Mouse (Mus musculus) T-helper 2 cell (primary cell): ENCODE measurements around the gene Rtca.

Source experiments
- in situ Hi-C: fragments of 300-600 bp; cut with MboI, MseI; formaldehyde crosslinking; loops from one replicate; pipeline ENCODE4 v1.15.1; 2025; ENCODE audit warnings: high pct_unique_total_duplicates

Rtca gene

DNA sequence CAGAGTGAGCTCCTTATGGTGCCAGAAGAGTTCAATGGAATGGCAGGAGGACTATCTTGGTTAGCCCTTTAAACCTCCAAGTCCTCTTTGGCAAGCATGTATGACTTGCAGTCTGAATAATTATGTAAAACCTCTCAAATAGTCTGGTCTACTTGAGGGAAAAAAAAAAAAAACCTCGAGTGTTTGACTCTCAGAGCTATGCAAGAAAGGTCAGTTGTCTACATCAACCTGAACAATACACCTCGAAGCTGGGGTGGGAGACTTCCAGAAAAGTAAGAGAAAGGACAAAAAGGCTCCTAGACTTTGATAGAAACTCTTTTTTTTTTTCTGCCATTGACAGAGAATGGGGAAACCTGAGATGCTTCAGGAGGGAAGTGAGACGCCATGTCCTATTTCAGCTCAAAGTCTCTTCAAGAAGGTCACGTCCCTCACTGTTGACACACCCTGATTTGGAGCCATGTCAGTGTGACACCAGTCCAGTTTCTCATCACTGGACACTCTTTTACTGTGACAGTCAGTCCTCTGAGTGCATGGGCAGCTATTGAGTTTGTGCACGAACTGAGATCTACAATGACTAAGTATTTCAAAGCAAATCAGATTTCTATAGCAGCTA lies 31.2 kb downstream of the Rtca start:
- in situ Hi-C loops, result no loop called here

DNA sequence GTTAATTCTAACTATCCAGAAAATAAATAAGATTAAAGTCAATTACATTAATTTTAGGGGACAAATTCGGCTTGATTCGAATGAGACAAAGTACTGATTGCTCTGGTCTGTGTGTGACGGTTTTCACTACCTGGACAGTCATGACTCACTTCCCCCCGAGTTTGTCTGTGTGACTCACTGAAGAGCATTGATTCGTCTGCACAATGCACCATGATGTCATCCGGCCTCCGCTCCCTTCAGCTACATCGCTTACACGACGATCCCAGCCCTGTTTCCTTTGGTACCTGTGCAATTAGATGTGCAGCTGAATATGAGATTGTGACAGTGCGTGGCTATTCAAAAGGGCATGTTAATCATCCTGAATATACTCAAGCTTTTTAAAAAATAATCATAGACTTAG lies 33.4 kb downstream of the Rtca start:
- in situ Hi-C loops, result no loop called here

DNA sequence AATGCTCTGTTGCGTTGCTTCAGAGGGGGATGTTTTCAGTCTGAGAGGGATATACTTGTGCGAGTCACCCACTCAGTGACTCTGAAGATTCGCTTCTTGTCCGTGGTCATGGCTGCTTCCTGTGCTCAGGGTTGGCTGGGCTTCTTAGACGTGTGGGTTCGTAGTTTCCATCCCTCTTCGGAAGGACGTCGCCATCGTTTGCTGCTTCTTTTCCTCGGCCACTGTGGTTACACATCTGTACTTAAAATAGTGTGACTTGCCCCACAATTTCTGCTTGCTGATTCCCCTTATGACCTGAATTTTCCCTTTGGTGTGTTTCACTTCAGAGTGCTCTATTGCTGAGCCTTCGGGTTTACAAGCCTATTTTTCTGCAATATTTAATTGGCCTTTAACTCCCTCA lies 42.3 kb downstream of the Rtca start:
- in situ Hi-C loops, result no loop called here

DNA sequence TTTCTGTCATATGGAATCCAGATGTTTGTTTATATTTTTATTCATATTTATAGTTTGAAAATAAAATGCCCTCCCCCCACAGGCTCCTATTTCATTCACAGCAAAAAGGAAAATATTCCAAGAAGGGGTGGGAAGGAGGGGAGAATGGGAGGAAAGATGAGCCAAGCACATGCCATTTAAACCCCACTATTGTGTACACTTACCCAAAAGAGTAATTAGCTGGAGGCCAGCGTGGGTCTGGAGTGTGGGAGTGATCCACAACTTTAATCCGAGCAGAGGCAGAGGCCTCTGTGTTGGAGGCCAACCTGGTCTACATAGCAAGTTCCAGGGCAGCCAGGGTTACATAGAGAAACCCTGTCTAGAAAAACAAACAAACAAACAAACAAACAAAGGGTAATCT lies 43.7 kb downstream of the Rtca start:
- in situ Hi-C loops, result no loop called here

DNA sequence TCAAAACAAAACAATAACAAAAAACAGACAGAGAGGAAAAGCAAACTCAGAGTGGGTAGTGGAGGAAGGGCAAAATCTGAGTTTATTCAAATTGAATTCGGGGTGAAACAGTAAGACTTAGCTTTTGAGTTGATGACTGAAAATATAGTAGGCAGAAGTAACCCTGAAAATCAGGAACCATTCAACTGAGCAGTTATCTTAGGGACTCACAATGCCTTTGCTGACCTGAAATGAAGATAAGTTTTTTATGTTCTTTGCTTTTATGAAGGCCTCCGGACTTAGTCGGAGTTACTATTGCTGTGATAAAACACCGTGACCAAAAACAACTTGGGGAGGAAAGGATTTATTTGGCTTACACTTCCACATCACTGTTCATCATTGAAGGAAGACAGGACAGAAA lies 47.0 kb downstream of the Rtca start:
- in situ Hi-C loops, result no loop called here

DNA sequence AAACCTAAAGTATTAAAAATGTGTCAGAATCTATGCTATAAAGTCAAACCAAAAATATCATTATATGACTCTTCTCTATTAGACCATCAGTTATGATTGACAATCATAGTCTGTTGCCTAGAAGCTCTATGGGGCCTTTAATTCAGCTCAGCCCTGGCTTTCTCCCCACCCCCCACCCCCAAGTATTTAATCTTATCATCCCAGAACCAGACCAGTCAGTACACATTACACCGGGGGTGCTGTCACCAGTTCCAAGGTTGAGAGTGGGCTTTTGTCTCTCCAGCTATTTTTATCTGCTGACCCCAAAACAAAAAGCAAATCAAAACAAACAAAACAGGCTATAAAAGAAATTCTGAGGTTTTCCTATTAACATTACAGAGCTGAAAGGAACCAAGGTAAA lies 53.5 kb downstream of the Rtca start:
- in situ Hi-C loops, result no loop called here

DNA sequence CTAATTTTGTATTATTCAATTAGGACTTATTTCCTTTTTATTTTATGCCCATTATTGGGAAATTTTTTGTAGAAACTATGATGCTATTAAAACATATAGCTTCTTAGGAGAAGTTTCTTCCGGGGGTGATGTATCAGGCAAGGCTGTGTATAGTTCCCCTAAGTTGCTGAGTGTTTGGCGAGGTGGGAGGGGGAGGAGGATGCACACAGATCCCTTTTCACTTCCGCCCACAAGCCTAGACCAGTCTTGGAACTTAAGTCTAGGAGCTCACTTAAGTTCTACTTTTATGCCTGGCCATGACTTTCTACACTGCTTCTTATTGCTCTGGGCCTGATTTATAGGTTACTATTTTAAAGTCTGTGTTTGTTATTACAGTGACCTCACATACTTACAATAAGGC lies 57.3 kb downstream of the Rtca start:
- in situ Hi-C loops, result no loop called here

DNA sequence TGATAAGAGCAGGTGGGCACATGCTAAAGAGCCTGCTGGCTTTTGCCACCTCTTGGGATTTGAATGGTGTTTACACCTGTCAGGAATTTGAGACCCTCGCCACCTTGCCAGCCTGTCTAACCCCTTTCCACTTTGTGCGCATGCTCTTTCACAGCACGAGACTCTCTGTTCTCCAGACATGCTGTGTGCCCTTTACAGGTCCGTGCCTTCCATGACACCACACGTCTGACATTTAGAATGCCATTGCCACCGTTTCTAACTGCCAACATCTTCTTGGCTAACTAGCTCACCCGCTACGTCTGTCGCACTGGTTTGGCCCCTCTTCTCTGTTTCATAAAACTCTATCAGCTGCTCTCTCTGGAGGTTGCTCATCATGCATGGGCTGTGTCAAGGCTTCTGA lies 63.7 kb downstream of the Rtca start:
- in situ Hi-C loops, result no loop called here

DNA sequence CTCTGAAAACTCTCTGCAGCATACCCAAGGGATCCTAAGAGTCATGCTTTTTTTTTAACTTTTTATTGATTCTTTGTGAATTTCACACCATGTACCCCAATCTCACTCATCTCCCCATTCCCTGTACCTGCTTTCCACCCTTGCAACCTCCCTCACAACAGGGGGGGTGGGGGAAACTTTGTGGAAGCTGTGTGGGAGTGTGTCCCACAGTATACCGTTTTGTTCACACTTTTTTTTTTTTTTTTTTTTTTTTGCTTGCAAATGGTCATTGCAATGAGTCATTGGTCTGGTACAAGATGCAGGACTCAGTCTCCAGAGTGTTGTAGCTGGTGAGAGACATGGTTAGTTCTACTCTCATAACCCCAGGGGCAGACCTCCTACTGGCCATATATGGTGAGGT lies 65.2 kb downstream of the Rtca start:
- in situ Hi-C loops, result no loop called here

DNA sequence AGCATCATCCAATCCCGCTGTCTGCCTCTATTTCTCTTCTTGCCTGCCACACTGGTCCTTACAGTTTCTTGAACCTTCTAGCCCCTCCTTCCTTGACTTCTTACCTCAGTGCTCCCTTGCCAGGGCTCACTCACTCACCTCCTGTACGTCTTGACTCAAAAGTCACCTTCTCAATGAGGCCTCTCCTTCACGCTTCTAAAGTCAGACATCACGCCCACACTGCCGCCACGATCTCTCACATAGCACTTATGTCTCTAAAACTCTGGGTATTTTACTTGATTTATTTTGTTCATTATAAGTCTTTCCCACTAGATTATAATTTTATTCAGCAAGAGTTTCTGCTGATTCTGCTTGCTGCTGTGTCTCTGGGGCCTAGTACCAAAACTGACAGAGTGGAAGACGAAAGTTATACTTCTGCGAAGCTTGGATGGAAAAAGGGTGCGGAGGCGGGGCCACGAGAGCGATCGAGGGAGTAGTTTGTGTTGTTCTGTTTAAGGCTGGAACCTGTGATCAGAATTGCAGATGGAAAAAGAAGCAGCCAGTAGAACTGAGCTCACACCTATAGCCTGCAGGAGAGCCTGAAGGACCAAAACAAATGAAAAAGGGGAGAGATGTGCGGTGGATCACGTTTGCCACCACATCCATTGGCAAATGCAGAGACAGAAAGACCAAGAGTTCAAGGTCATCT lies 66.3 kb downstream of the Rtca start:
- in situ Hi-C loops, result no loop called here

DNA sequence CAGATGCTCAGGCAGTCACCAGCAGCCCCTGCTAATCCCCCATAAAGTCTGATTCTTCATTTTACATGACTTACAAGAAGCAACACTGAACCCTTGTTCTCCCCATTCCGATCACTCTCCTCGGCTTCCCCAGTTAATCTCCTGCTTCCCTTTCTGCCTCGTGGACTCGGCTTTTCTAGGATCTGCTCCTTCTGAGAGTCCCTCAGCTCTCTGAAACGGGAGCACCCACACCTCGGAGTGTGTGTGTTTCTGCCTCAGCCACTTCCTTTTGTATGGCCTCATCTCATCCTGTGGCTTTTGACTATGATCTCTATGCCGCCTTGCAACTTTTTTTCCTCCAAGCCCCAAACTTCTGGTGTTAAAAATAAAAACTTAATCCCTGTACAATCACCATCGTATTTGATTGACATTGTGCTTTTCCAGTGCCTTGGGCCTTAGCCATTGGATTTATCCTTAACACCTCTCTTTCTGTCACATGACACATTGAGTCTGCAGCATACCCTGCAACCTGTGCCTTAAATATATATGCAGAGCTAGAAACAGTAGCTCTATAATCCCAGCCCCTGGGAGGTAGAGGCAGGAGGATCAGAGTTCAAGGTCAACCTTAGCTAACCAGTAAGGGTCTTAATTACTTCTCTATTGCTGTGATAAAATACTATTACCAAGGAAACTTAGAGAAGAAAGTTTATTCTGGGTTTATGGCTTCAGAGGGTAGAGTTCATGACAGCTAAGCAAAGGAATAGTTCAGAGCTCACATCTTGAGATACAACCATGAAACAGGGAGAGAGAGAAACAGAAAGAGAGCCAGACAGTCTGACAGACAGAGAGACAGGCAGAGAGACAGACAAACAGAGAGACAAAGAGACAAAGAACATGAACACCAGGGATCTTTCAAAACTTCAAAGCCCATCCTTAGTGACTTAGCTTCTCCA lies 67.7 kb downstream of the Rtca start:
- in situ Hi-C loops, result no loop called here
